8 mouse cellular contexts compared by ENCODE assay signal in the genomic region with DNA sequence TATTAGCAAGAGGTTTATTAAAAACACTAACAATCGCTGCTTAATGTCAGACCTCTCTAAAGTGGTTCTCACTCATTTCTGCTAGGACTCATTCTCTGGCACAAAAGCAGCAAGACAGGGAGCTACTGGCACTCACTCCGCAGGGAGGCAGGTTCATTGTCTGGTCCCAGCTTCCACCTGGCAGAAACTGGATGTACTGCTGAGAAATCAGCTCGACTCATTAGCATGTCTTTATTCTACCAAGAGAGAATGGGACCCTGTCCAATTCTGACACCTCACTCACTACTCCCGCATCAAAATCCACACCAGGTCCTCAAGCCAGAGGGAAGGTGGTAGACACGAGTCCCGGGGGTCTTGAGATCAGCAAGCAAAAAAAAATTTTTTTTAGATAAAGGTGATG. TPM values are rescaled to one million over a fixed set of nuclear protein-coding genes. Genes with fewer than 3 reads are reported as not detected.
DNase-seq lines count a peak whose midpoint lies in the region; ATAC-seq lines count a peak whose summit lies in the region.

No protein-coding gene starts in this region.

- H3K4me1 ChIP-seq in forebrain, embryonic 10.5 days: peaks cover 32% of the 10 kb centered on the region
- peaks cover 25% of the 10 kb centered on the region for H3K4me1 ChIP-seq in liver, embryonic 13.5 days (replicated peaks)

- H3K9ac ChIP-seq in liver, embryonic 13.5 days: no peak overlapping the region

- peak overlapping the region; percentile 81 for H3K4me3 ChIP-seq in forebrain, embryonic 10.5 days
- H3K4me3 ChIP-seq in liver, embryonic 13.5 days (replicated peaks): peak overlapping the region; percentile 72

- no peak for ATAC-seq in cerebellum, adult (ENCODE audit: insufficient number of reproducible peaks, low FRiP score, low TSS enrichment)
- ATAC-seq in liver, embryonic 13.5 days (ENCODE audit: low read depth): no peak
- no peak for ATAC-seq in megakaryocyte, adult 5-6 weeks (ENCODE audit: poor library complexity, severe bottlenecking)

- peaks cover 44% of the 10 kb centered on the region for H3K27me3 ChIP-seq in forebrain, embryonic 10.5 days (ENCODE audit: poor library complexity, severe bottlenecking)
- H3K27me3 ChIP-seq in liver, embryonic 13.5 days: peaks cover 41% of the 10 kb centered on the region

- H3K4me2 ChIP-seq in liver, embryonic 13.5 days: peak overlapping the region; percentile 99

- DNase-seq in cerebellum, adult 11-12 months: peak; percentile 78
- DNase-seq in ES-CJ7 (ENCODE audit: low read depth, low spot score): peak; percentile 75
- DNase-seq in forebrain, embryonic 10.5 days (ENCODE audit: extremely low spot score, low spot score): no peak
- no peak for DNase-seq in liver, embryonic 13.5 days
- DNase-seq in right cerebral cortex, postnatal 14 days: no peak
- no peak for DNase-seq in kidney, adult 18-20 months

- H3K9me3 ChIP-seq in forebrain, embryonic 10.5 days: no peaks in the 10 kb centered on the region
- no peaks in the 10 kb centered on the region for H3K9me3 ChIP-seq in liver, embryonic 13.5 days (replicated peaks)

- peaks cover 7% of the 10 kb centered on the region; the same call in 1 of the 2 replicates for H3K36me3 ChIP-seq in forebrain, embryonic 10.5 days (replicated peaks)
- H3K36me3 ChIP-seq in liver, embryonic 13.5 days: no peaks in the 10 kb centered on the region

- WGBS in forebrain, embryonic 10.5 days: 9% methylated on average over 6 of the region's 6 CpGs
- 36% methylated on average over 6 of the region's 6 CpGs for WGBS in liver, embryonic 13.5 days (ENCODE audit: insufficient replicate concordance)

- H3K27ac ChIP-seq in forebrain, embryonic 10.5 days: no peak overlapping the region
- H3K27ac ChIP-seq in liver, embryonic 13.5 days: no peak overlapping the region

RNA-seq across cellular contexts. Expression of gene Rnf157, which starts 1.2 kb away (rescaled TPM):
- polyA plus RNA-seq in forebrain, embryonic 10.5 days (2016; fragmentation: Nextera tagmentation; extraction: Ambion mirVana): 5.5 and 5.7 TPM in 2 replicates
- polyA plus RNA-seq in liver, embryonic 13.5 days (2015; fragmentation: Nextera tagmentation; extraction: Ambion mirVana): 1.1 and 1.4 TPM in 2 replicates
- total RNA-seq in megakaryocyte, adult 5-6 weeks (2015): 6.2 and 7.0 TPM in 2 replicates
- 5.7 and 7.1 TPM in 2 replicates for total RNA-seq in megakaryocyte, adult 5-6 weeks (2017)

RNA-seq across cellular contexts. Expression of gene Ubald2, which starts 22.3 kb away (rescaled TPM):
- 31.6 and 33.1 TPM in 2 replicates for polyA plus RNA-seq in forebrain, embryonic 10.5 days (2016; fragmentation: Nextera tagmentation; extraction: Ambion mirVana)
- polyA plus RNA-seq in liver, embryonic 13.5 days (2015; fragmentation: Nextera tagmentation; extraction: Ambion mirVana): 28.2 and 33.0 TPM in 2 replicates
- total RNA-seq in megakaryocyte, adult 5-6 weeks (2015): 94.1 and 112 TPM in 2 replicates
- 58.4 and 64.0 TPM in 2 replicates for total RNA-seq in megakaryocyte, adult 5-6 weeks (2017)

RNA-seq across cellular contexts. Expression of gene Qrich2, which starts 54.5 kb away (rescaled TPM):
- polyA plus RNA-seq in forebrain, embryonic 10.5 days (2016; fragmentation: Nextera tagmentation; extraction: Ambion mirVana): 0.16 and 0.24 TPM in 2 replicates
- not detected in 2 replicates for polyA plus RNA-seq in liver, embryonic 13.5 days (2015; fragmentation: Nextera tagmentation; extraction: Ambion mirVana)
- total RNA-seq in megakaryocyte, adult 5-6 weeks (2015): not detected in 2 replicates
- total RNA-seq in megakaryocyte, adult 5-6 weeks (2017): 0.18 and 0.65 TPM in 2 replicates

Comparison
In these comparisons a context has a peak if more than half of its experiments do, and no peak if none do; other contexts are left out.
1. DNase-seq: peak in cerebellum, adult 11-12 months (single experiment) and ES-CJ7 (single experiment); none in forebrain, embryonic 10.5 days (single experiment), liver, embryonic 13.5 days (single experiment), right cerebral cortex, postnatal 14 days (single experiment) and kidney, adult 18-20 months (single experiment).